Mouse (Mus musculus): Measurements from ENCODE around the gene Srsf9.

DNA sequence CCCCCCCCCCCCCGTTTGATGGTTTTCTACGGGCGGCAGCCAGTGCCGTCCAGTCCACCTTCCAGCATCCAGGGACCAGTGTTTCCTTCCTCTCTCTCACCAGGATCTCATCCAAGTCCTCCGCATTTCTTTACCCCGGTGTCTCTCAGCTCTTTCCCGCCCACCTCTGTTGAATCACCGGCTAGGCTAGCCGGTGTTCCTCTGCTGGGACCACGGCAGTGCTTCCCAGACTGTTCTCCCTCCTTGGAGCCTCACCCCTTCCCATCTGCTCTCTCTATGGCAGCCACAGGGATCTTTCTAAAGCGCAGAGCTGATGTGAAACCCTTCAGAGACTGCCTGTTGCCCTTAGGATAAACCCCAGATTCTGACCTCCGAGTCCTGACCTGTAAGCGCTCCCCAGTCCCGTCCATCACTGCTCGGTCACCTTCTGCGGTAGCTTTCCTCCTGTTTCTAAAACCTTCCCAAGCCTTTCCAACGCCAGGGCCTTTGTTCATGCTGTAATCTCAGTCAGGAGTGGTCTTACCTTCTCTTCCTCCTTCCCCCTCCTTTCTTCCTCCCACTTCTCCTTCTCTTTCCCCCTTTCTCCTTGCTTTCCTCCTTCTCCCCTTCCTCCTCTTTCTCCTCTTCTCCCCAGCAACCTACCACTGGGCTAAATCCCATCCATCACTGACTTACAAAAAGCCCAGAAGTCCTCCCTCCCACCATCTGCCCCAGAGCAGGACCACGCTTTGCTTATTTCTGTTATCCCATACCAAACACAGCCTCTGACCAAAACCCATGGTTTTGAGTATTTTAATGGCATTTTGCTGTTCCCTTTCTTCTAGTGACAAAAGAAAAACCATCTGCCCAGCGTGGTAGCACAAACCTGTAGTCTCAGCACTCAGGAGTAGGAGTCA lies 36.1 kb downstream of the Srsf9 start:
- TF ChIP-seq CTCF (IDR thresholded peaks at IDR 0.05; ENCODE audit: low read depth) (no peak), EP300 (optimal IDR thresholded peaks at IDR 0.05) (no peak)

Data from stomach, postnatal 0 days (tissue).